Mouse (Mus musculus): Measurements from ENCODE around the gene Top1.

GRCm38 (mm10) chr2:160724536-160724935, 78.8 kb downstream of the Top1 start:
- TF ChIP-seq CTCF (IDR thresholded peaks at IDR 0.05; ENCODE audit: control insufficient read depth, insufficient read depth, insufficient read length) = no peak
- TF ChIP-seq MAX (IDR thresholded peaks at IDR 0.05) = no peak
- TF ChIP-seq MYOG (IDR thresholded peaks at IDR 0.05; ENCODE audit: control insufficient read depth, extremely low read depth, insufficient read length) = no peak
- no peak for TF ChIP-seq CEBPB (IDR thresholded peaks at IDR 0.05; ENCODE audit: low read depth)
